Mouse (Mus musculus) cerebellum, adult (tissue): ENCODE data around the gene Msh3.
"Not testable (repeated sequence)": the region's sequence is repeated elsewhere in the genome, so short reads cannot be mapped to it uniquely, and the experiment has no call there.

Experiments used
- ATAC-seq: cut with Nextera tagmentation; 2 replicates; pipeline ENCODE4 v1.9.2; 2017; ENCODE audit warnings: mild to moderate bottlenecking, moderate library complexity, mixed read lengths; ENCODE audit not compliant: insufficient number of reproducible peaks, low FRiP score, low TSS enrichment

Msh3 gene

DNA sequence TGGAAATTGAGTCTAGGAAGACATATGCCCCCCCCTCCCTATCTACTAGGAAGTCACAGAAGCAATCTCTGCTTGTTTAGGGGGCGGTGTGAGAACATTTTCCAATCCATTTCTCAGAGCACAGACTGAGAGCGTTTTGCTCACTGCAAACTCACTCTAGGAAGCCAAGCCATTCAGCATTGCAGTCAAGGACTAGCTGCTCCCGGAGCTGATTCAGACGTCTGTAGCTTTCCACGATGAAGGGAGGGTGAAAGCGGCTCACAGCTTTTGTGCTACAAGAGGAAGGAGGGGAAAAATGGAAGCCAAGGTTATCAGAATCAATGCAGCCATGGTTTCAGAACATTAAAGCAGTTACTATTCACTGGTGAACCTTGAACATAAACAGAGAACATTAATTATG lies 91.2 kb downstream of the Msh3 start:
- no peak for ATAC-seq

DNA sequence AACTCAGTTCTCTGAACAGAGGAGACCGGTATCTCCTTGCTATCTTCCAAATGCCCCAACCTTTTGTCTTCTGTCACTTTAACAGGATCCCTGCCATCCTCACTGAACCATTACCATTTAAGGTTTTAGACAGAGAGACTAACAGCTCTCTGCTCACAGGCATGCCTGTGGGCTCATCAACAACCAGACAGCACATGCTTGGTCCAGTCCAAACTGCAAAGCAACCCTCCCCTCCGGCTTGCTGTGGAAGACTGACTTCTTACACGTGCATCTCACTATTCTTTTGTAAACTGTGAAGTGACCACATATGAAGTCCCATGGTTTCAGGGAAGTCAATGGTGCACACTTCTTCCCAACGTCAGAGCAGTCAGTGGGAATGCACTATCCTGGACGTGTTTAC lies 93.5 kb downstream of the Msh3 start:
- no peak for ATAC-seq

DNA sequence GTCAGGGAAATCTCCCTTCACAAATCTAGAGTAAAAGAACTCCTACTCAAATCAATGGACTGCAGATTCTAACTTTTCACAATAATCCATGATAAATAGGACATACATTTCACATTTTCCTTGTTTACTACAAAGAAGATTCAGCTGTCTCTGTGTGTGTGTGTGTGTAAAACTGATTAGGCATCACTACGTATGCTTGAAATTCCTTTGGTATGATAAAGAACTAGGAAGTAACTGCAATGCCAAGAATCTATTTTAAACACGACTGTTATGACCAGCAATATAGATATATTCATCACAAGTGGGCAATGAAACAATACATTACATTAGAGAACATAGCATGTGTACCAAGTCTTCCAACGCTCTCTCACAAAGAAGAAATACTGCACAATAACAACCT lies 99.3 kb downstream of the Msh3 start:
- ATAC-seq: no peak

DNA sequence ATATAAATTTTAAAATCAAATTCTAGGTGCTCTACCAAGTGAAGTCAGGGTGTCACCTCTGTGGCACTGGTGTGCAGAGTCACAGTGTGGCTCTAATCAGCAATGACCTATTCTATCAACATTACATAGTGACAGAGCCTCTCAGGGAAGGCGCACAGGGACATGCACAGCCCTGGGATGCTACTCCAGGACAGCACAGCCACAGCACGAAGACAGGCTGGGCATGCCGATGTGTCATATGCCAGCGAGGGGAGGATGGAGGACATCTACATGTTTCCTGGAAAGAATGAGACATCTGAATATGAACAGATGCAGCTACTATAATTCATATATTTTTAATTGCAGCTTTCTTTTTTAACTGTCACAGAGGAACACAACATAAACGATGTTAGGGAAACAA lies 101.0 kb downstream of the Msh3 start:
- no peak for ATAC-seq

DNA sequence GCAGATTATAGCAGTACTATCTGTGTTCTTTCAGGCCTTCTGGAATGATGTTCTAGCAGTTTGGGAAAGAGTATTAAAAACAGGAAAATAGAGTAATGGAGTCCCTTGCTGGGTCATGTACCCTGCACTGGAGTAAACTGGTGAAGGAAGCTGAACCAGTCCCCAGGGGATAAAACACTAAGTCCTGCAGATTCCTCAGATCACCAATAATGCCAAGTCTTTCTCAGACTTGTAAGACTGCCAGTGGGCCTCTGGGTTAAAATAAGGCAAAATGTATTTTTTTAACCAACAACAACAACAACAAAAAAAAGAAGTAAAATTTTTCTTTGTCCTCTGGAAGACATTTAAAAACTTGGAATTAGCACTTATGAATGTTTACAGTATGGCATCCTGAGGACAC lies 102.5 kb downstream of the Msh3 start:
- no peak for ATAC-seq

DNA sequence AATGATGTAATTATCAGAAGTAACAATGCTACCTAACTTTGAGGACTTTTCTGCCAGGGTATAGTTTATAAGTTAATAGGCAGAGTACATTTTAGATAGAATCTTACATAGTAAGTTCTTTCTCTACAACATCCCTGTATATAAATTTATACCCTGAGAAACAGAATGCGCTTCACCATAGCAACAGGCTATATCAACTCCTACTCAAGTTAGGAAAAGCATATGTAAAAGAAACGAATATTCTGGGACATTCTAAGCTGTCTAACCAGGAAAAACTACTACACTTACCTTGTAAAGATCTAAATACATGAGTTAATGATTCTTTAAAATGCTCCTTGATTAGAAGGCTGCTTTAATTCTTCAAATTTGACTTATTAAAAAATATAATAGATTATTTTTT lies 107.2 kb downstream of the Msh3 start:
- no peak for ATAC-seq

DNA sequence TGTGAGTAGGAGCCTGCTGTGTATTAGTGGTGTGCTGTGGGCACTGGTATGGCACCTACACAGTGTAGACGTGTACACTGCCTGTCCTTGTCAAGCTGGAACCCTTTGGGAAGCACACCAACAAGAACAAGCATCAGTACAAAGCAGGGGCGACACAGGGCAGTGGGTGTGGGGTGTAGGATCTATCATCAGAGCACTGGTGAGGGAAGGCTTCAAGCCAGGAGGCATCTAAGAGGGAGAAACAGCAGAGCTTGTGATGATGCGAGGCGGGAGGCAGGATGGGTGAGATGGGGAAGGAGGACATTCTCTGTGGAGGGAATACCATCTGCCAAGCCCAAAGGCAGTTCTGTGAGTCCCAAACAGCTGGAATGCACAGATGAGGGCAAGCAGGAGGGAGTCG lies 107.8 kb downstream of the Msh3 start:
- ATAC-seq: no peak

DNA sequence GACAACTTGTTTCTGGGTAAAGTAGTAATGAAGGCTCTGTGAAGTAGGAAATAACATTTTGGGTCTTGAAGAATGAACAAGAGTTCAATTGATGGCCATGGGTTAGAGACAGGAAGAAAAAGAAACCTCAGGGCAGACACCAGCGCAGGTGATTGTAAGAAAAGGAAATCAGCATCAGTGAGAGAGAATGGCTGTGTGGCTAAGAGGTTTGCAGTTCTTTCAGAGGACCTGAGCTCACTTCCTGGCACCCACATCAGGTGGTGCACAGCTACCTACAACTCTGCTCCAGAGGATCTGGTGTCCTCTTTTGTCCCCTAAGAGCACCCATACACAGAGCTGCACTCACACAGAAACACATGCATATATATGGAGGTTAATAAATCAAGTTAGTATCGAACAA lies 110.1 kb downstream of the Msh3 start:
- ATAC-seq: no peak

DNA sequence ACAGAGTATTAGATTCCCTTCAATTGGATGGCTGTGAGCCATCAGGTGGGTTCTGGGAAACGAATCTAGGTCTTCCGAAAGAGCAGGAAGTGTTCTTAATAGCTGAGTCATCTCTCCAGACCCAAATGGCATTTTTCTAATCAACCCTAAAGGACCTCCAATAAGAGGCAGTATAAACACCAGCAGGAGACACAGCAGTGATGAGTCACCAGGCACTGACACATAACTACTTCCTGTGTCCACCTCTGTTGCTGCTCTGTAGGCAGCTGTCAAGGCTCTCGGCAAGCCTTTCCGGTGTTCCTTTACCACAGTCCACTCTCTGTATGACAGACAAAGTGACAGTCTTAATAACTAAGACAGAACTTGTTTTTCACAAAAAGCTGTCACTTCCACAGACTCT lies 113.4 kb downstream of the Msh3 start:
- no peak for ATAC-seq

DNA sequence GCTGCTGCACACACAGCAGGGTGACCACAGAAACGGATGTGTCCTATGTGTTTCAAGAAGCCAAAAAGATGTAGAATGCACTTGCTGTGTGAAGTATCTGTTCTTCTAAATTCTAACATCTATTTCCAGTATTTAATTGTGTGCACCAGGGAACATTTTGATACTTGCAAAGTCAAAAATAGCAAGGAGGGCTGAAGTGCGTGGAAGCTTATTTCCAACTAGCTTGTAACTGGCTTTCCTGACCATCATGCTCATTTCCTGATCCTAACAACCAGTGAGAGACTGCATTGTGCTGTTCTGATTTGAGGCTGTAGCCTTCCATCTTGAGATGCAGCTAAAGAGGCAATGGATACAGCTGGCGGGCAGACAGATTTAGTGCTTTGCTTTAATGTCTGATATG lies 116.9 kb downstream of the Msh3 start:
- no peak for ATAC-seq

DNA sequence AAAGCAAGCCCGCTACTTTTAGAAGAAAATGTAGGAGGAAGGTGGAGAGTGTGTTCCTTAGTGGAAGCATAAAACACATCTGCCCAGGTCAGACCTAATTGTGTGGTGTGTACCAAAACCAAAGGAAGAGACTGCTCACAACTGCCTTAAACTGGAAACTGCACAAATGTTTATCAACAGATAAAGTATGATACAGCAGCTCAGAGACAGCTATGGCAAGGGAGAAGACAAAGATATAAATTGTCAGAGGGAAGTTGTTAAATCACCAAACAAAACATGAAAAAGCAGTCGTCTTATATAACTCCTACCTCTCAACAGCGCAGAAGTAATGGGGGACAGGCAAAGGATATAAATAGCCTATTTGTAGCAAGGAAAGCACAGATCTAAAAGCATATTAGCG lies 117.8 kb downstream of the Msh3 start:
- ATAC-seq: no peak

DNA sequence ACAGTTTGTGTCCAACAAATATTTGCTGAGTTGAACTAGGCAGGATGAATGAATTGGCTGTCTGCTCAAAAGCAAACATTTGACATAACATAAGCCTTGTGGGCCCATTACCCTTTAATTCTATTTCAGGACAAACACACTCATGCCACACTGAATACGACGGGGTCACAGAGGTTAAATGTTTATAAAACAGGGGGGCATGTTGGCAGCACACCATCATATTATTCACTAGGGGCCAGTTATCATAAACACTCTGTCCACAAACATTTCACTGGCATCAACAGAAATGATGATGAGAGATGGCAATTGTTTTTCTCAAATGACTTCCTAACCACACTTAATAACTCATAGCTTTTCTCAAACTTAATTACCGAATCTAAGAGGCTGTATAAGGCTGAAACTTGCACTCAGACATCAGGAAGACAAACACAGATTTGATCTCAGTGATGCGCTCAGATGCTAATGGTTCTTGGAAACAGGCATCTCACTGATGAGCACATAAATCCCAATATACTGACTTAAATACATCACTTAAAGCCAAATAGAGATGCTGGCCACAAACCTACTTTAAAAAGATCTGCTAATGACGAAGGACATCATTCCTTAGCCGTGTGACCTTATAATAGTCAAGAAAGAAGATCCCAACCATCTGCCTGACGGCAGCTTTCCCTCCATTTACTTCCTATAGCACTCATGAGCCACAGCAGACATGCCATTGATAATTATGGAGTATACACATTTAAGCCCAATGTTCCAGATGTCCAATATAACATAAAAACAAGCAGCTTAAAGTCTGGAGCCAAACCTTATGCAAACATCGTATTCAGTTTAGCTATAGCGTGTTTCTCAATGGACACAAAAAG lies 122.5 kb downstream of the Msh3 start:
- no peak for ATAC-seq

DNA sequence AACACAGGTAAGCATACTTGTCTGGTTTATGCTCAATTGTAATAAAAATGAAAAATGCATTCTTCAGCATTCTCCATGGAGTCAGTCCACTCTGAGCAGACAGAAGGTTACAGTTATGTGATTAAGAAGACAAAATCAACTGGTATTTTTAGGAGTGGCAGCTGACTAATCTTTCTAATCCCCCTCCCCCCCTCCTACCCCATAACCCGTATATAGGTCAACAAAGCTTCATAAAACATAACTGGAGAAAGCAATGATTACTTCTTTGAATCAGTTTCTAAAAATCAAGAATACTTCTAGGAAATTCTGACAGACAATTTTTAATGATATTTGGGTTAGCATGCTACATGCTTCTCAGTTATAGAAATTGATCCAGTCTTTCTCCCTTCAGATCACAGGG lies 126.8 kb downstream of the Msh3 start:
- no peak for ATAC-seq

DNA sequence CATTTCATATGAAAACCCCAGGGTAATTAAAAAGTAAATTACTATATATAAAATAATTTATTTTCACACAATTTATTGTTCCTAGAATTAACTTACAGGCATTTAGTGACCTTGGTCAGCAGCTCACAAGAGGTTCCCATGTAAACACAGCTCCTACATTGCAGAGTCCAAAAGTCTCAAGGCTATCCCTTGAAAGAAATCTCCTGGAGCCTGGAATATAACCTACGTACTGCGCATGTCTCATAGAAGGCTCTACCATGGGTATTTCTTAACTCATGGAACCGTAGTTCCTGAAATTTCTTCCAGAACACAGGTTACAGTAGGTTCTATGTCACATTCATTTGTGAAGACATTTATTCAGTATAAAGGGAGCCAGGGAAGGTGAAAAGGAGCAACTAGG lies 131.2 kb downstream of the Msh3 start:
- no peak for ATAC-seq

DNA sequence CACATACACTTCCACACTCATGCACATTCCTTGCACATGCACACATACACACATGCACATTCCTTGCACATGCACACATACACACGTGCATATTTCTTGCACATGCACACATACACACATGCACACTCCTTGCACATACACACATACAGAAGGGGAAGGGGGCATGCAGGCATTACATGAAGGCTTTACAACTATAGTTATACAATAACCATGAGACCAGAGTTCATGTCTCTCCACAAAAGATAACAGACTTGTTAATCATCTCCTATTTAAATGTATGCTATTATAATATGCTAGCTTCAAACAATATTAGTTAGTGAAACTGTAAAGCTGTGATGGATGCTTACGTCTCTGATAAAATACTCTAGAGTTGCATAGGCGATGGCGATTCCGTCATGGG lies 132.0 kb downstream of the Msh3 start:
- ATAC-seq: no peak

DNA sequence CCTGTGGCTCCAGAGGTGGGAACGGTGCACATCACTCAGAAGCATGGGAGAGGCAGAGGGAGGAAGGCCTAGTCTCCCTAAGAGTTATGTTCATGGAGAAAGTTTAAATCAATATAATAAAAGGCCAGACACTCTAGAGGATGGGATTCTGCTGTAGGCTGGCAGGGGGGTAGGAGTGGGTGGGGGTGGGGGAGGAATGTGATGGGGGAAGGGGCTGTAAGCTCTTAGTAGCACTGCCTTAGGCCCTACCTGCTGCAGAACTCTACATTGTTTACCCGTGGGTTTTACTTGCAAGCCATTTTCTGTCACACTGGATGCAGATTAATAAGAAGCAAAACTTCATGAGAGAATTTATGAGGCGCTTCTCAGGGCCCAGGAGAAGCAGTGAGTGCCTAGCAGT lies 135.0 kb downstream of the Msh3 start:
- ATAC-seq: no peak

DNA sequence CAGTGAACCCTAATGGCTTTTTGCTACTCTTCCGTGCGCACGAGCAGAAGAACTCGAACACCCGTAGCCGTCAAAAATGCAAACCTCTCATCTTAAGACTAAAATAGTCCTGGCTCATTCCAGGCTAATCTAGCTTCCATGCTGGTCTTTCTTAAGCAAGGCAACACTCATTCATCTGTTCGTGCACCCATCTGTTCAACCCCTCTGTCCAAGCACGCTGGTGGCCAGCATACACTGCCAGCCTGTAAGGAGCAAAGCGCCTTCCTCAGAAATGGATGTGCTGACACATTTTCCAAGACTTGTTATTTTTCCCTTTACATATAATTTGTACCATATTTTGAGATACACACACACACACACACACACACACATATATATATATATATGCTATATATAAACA lies 137.6 kb downstream of the Msh3 start:
- no peak for ATAC-seq

DNA sequence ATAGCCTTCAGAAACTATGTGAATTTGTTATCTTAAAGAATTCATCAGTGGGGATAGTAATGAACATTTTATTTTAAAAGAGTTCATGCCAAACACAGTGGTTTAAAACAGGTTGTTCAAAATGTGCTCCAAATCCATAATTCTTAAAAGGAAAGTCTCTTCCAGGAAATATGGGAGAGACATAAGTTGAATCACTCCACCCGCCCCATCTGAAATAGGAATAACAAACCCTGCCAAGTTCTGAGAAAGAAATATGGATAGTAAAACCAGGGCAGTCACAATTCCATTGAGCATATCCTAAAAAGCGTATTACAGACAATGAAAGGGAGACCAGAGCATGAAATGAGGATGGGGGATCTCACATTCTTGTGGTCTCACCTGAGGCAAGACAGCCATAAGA lies 157.9 kb downstream of the Msh3 start:
- ATAC-seq: no peak

DNA sequence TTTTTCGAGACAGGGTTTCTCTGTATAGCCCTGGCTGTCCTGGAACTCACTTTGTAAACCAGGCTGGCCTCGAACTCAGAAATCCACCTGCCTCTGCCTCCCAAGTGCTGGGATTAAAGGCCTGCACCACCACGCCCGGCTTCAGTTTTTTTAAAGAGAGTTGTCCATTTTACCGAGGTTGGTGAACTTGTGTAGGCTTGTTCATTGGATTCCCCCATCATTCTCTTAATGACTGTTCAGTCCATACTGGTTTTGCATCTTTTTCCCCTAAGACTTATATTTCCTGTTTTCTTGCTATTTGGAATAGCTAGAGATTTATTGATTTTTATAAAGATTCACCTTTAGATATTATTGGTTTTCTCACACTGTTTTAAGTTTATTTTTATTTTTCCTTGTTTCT lies 161.0 kb downstream of the Msh3 start:
- ATAC-seq: not testable (repeated sequence)

DNA sequence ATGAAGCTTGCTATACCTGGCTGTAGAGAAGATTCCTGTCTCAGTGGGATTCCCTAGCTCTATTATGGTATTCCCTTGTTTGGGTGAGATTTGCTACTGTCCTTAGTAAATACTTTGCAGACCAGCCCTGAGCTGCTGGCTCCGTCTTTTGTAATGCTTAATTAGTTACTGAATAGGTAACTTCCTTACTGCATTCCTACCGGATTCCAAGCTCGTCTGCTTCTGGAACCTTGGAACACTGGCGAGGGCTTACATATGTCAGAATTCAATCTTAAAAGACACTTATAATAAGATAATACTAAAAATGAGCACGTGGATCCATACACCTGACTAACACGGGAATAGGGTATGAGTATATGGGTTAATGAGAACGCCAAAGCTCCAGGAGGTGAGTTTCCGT lies 182.1 kb downstream of the Msh3 start:
- not testable (repeated sequence) for ATAC-seq
